Mouse (Mus musculus): ENCODE measurements around the gene Bahcc1. TPM values are rescaled to one million over a fixed set of nuclear protein-coding genes. Genes with fewer than 3 reads are reported as not detected.
A peak's percentile ranks its signal among the peaks of the same experiment; 100 is the strongest.

Bahcc1 gene
- polyA plus RNA-seq, 1 experiment from 2014 or later: 4.4 TPM

DNA sequence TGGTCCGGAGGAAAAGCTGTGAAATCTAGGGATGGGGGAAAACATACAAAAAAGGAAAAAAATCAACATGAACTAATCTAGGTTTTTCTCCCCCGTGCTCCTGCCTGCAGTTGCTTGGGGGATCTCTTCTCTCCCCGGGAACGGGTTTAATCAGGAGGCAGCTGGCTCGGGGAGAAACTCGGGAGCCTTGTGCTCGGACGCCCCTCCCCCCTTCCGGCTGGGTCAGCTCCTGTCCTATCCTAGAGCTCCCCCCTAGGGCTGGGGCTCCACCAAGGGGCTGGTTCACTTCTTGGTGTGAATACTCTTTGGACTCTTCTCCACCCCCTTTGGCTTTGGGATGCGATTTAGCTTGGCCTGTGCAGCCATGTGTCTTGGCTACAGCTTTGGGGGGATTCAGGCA lies 7.5 kb downstream of the Bahcc1 start:
- Histone ChIP-seq H3K4me1 (peaks cover 73% of the 10 kb centered on the region), H3K4me3 (peak overlapping the region; percentile 88), H3K36me3 (no peaks in the 10 kb centered on the region), H3K9me3 (no peaks in the 10 kb centered on the region), H3K27me3 (replicated peaks) (no peaks in the 10 kb centered on the region), H3K9ac (peak overlapping the region; percentile 99), H3K27ac (replicated peaks) (peak overlapping the region; percentile 92), H3K4me2 (peak overlapping the region; percentile 99)
- no peak; the same call in 1 of the 2 replicates for ATAC-seq (ENCODE audit: extremely low read depth, insufficient number of reproducible peaks, low FRiP score, low TSS enrichment)
- under 1% methylated on average over 10 of the region's 10 CpGs for WGBS

DNA sequence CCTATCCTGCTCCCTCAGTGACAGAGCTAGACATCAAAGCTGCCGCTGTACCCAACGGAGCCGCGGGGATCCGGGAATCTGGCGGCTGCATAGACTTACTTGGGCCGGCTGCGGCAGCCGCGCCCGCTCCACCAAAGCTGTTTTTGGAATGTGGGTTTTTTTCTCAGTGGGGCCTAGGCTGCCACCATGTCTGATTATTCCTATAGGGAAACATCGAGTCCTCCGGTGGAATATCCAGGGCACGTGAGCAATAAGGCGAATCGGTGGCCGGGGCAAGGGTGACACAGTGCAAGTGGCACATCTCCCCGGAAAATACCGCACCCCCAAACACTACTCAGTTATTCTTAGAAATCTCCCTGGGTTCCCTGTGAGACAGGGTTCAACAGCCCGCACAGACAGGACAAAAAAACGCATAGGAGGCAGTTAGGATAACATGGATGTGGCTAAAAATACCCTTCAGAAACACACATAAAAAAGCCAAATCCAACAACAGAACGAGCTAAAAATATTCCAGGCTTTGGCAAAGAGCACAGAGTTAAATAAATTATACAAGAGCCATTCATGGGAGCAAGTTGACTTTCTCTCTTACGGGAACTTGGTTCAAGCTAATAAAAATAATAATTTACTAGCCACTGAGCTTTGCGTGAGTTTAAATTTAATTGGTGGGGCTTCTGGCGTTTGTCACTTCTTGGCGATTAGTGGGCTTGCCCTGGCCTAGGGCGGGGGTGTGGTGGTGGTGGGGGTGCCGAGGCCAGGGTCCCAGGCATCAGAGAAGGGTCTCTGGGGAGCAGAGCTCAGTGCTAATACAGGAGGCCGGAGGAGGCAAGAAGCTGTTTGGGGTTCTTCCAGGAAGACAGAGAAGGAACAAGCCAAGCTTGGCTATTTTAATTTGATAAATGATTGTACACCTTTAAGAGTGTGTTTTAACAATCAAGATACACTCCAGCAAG lies 8.5 kb downstream of the Bahcc1 start:
- 9% methylated on average over 29 of the region's 29 CpGs for WGBS
- Histone ChIP-seq H3K9me3 (no peaks in the 10 kb centered on the region), H3K27ac (replicated peaks) (peak overlapping the region; percentile 92), H3K4me2 (peak overlapping the region; percentile 99), H3K36me3 (no peaks in the 10 kb centered on the region), H3K9ac (peak overlapping the region; percentile 99), H3K4me3 (peak overlapping the region; percentile 88), H3K4me1 (peaks cover 81% of the 10 kb centered on the region), H3K27me3 (replicated peaks) (no peaks in the 10 kb centered on the region)
- ATAC-seq (ENCODE audit: extremely low read depth, insufficient number of reproducible peaks, low FRiP score, low TSS enrichment): no peak

DNA sequence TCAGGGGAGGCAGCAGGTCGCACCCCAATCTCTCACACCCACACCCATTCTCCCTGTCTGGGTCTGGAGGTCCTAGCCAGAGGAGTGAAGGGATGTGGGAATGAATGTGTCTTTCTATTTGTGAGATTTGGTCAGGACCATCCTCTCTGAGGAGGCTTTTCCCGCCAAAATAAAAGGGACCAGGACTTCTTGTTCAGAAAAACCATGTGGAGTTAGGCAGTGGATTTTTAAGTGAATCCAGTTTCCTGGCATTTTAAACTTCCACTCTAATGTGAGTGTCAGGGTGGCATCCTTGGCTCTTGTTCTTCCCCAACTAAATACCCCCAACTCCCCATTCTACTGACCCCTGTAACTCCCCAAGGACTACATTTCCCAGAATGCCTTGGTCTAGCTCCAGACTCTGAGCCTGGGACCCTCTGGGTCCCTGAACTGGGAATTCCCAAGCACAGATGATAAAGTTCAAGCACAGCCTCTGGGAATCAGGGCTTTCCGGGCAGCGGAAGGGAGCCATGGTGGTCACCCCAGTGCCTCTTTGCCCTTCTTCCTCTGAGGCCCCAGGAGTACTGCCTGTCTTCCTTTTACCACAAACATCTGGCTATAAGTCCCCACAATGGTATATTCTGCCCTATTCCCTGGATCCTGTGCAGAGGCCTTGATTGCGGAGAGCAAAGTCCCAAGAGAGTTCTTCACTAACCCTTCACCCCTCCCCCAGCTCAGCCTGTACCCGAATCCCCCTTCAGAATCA lies 9.4 kb downstream of the Bahcc1 start:
- Histone ChIP-seq H3K9me3 (no peaks in the 10 kb centered on the region), H3K27me3 (replicated peaks) (no peaks in the 10 kb centered on the region), H3K4me2 (peak overlapping the region; percentile 99), H3K9ac (peak overlapping the region; percentile 99), H3K36me3 (no peaks in the 10 kb centered on the region), H3K4me1 (peaks cover 91% of the 10 kb centered on the region), H3K27ac (replicated peaks) (peak overlapping the region; percentile 92), H3K4me3 (no peak overlapping the region)
- 44% methylated on average over 6 of the region's 6 CpGs for WGBS
- no peak for ATAC-seq (ENCODE audit: extremely low read depth, insufficient number of reproducible peaks, low FRiP score, low TSS enrichment)

DNA sequence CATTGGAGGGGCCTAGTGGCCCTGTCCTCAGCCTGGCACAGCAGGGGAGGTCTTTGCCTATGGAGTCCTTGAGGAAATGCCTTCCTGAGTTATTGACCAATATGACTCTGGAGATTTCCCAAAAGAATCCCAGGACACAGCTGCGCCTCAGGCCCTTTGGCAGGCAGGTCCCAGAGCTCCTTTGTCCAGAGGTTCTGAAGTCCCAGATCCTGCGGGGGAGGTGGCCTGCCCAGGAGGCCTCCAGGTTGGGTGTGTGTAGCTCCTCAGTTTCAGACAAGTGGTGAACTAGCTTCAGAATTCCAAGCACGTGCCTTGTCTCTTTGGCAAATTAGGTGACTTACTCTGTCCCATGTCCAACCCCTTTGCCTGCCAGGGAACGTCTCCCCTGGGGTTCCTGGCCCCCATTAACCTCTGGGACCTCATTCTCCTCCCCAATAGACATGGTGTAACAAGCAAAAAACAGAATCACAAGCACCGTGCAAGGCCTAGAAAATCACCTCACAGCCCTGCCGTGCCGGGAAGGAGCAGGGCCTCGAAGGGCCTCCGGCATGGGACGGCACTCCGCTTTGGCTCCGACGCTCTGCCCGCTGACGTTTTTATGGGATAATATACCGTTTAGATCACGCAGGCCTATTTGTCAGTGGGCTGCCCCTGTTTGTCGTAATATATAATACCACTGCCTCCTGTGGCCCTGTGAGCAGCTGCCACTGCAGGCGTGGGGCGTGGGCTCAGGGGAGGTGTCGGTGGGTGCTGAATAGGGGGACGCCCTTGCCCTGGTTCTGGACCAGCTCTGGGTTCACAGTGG lies 10.2 kb downstream of the Bahcc1 start:
- Histone ChIP-seq H3K36me3 (no peaks in the 10 kb centered on the region), H3K4me1 (peaks cover 94% of the 10 kb centered on the region), H3K27me3 (replicated peaks) (no peaks in the 10 kb centered on the region), H3K4me3 (no peak overlapping the region), H3K27ac (replicated peaks) (peak overlapping the region; percentile 92), H3K9ac (peak overlapping the region; percentile 53), H3K9me3 (no peaks in the 10 kb centered on the region), H3K4me2 (peak overlapping the region; percentile 99)
- ATAC-seq (ENCODE audit: extremely low read depth, insufficient number of reproducible peaks, low FRiP score, low TSS enrichment): no peak
- WGBS: 73% methylated on average over 22 of the region's 22 CpGs

- Histone ChIP-seq H3K4me2 (no peak overlapping the region), H3K9me3 (no peaks in the 10 kb centered on the region), H3K27ac (replicated peaks) (peak overlapping the region; percentile 92; the same call in 1 of the 2 replicates), H3K4me3 (no peak overlapping the region), H3K27me3 (replicated peaks) (no peaks in the 10 kb centered on the region), H3K4me1 (peaks cover 94% of the 10 kb centered on the region), H3K9ac (peak overlapping the region; percentile 4; the same call in 1 of the 2 replicates), H3K36me3 (no peaks in the 10 kb centered on the region)
- 76% methylated on average over 6 of the region's 6 CpGs for WGBS
- ATAC-seq (ENCODE audit: extremely low read depth, insufficient number of reproducible peaks, low FRiP score, low TSS enrichment): no peak
Observed at GRCm38 (mm10) chr11:120243531-120243820, 10.7 kb downstream of the Bahcc1 start.

- H3K4me2 ChIP-seq: no peak overlapping the region
- no peak for ATAC-seq (ENCODE audit: extremely low read depth, insufficient number of reproducible peaks, low FRiP score, low TSS enrichment)
- no peaks in the 10 kb centered on the region for H3K9me3 ChIP-seq
- H3K4me3 ChIP-seq: no peak overlapping the region
- H3K36me3 ChIP-seq: no peaks in the 10 kb centered on the region
- peaks cover 93% of the 10 kb centered on the region for H3K4me1 ChIP-seq
- H3K27ac ChIP-seq (replicated peaks): peak overlapping the region; percentile 64
- 72% methylated on average over 10 of the region's 10 CpGs for whole genome bisulfite sequencing
- no peaks in the 10 kb centered on the region for H3K27me3 ChIP-seq (replicated peaks)
- peak overlapping the region; percentile 53; the same call in 1 of the 2 replicates for H3K9ac ChIP-seq
Observed at GRCm38 (mm10) chr11:120248160-120248793, 15.5 kb downstream of the Bahcc1 start.

DNA sequence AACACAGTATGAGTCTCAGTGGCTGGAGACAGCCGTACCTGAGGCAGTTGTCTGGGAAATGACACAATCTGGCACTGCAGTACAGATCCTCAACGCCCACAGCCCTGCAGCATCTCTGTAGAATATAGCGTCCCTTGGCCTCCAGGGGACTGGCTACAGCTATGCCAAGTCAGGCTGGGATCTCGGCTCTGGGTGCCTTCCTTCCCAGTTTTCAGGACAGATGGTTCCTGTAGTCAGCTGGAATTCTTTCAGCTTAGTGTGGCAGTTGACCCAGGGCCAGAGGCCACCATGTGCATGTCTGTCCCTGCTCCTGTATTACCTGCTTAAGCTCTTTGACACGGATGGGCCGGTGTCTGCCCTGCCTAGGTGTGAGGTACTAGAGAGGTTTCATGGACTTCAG lies 16.2 kb downstream of the Bahcc1 start:
- no peak for ATAC-seq (ENCODE audit: extremely low read depth, insufficient number of reproducible peaks, low FRiP score, low TSS enrichment)
- no peak overlapping the region for H3K4me3 ChIP-seq
- H3K4me1 ChIP-seq: peaks cover 94% of the 10 kb centered on the region
- 0 out of 2 replicates have a peak overlapping the region, but pooled peaks have one; percentile 25 for H3K9ac ChIP-seq
- H3K4me2 ChIP-seq: no peak overlapping the region
- no peaks in the 10 kb centered on the region for H3K9me3 ChIP-seq
- no peaks in the 10 kb centered on the region for H3K36me3 ChIP-seq
- peak overlapping the region; percentile 64 for H3K27ac ChIP-seq (replicated peaks)
- 78% methylated on average over 6 of the region's 6 CpGs for WGBS
- no peaks in the 10 kb centered on the region for H3K27me3 ChIP-seq (replicated peaks)

DNA sequence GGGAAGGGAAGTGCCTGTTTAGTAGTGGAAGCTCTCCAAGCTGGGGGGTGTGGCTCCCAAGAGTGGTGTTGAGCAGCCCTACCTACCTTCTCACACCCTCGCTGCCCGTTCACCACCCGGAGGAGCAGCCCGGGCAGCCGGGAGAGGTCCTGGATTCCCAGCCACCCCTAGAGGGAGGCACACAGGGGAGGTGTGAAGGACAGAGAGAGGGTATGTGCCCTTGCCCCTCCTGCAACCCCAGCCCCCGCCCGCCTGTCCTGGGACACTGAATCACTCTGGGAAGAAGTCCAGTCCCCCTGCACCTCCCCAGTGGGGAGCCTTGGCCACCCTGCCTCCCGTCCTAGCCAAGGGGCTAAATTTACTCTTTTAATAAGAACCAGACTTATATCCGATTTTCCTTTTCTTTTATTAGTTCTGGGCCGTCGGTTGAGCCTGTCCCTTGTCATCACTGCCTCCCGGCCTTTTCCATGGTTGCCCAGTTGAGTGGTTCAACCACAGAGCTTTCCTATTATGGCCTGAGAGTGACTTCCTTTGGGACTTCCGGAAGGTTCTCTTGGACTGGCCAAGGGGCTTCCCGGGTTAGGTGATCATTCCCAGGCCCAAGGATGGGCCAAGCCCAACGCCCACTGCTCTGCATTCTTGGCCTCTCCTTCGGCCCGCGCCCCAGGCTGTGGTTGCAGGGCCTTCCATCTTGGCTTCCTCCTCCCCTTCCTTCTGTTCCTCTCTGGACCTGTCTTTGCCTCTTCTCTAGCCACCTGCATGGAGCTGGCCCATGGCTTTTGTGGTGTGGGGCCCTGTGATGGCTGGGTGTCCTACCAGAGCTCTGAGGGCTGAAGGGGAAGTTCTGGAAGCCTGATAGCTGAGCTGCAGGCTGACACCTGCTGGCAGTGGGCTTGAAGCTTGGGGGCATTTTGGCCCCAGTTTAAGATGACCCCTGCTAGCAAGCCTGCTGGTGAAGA lies 18.5 kb downstream of the Bahcc1 start:
- H3K9me3 ChIP-seq: no peaks in the 10 kb centered on the region
- H3K9ac ChIP-seq: peak overlapping the region; percentile 63
- no peaks in the 10 kb centered on the region for H3K27me3 ChIP-seq (replicated peaks)
- H3K4me1 ChIP-seq: peaks cover 97% of the 10 kb centered on the region
- no peak for ATAC-seq (ENCODE audit: extremely low read depth, insufficient number of reproducible peaks, low FRiP score, low TSS enrichment)
- H3K4me3 ChIP-seq: no peak overlapping the region
- no peak overlapping the region for H3K4me2 ChIP-seq
- peak overlapping the region; percentile 62 for H3K27ac ChIP-seq (replicated peaks)
- WGBS: 68% methylated on average over 18 of the region's 18 CpGs
- no peaks in the 10 kb centered on the region for H3K36me3 ChIP-seq

DNA sequence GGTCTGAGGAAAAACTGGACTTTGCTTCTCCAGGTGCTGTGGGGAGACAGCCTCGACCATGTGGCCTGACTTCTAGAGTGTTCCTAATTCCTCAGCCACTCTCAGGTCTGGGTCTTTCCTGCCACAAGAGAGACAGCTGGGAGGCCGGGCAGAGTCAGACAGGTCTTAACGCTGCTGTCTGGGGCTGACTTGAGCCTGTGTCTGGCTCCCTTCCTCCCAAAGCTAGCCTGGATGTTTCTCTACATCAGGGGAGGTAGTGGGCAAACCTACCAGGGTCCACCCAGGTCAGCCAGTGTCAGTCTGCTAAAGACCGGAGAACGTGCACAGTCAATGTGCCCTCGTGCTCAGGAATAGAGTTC lies 19.2 kb downstream of the Bahcc1 start:
- Histone ChIP-seq H3K9ac (peak overlapping the region; percentile 63; the same call in 1 of the 2 replicates), H3K27ac (replicated peaks) (peak overlapping the region; percentile 62), H3K4me3 (no peak overlapping the region), H3K36me3 (no peaks in the 10 kb centered on the region), H3K27me3 (replicated peaks) (no peaks in the 10 kb centered on the region), H3K9me3 (no peaks in the 10 kb centered on the region), H3K4me2 (no peak overlapping the region), H3K4me1 (peaks cover 97% of the 10 kb centered on the region)
- ATAC-seq (ENCODE audit: extremely low read depth, insufficient number of reproducible peaks, low FRiP score, low TSS enrichment): no peak
- 47% methylated on average over 6 of the region's 6 CpGs for WGBS

DNA sequence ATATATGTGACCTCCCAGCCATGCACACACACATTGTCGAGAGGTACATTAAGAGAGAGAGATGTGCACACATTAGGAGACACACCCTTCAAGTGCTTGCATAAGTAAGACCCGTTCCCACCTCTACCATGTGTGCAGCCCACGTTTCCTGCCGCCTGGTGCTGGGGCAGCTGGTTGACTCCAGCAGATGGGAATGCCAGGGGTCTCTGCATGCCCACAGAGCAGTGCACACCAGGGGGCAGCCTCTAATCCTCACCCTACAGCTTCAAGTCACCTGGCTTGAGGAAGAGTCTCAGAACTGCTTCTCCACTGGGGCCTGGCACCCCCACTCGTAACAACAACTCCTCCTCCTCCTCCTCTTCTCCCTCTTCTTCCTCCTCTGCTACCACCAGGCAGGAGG lies 19.7 kb downstream of the Bahcc1 start:
- Histone ChIP-seq H3K27me3 (replicated peaks) (no peaks in the 10 kb centered on the region), H3K9ac (peak overlapping the region; percentile 63), H3K36me3 (no peaks in the 10 kb centered on the region), H3K4me1 (peaks cover 98% of the 10 kb centered on the region), H3K27ac (replicated peaks) (peak overlapping the region; percentile 62), H3K4me2 (peak overlapping the region; percentile 44), H3K9me3 (no peaks in the 10 kb centered on the region), H3K4me3 (no peak overlapping the region)
- WGBS: 21% methylated on average over 5 of the region's 5 CpGs
- no peak for ATAC-seq (ENCODE audit: extremely low read depth, insufficient number of reproducible peaks, low FRiP score, low TSS enrichment)
